Mouse (Mus musculus) heart, postnatal 0 days (tissue): ENCODE data around the gene Prkar2a.

Experiments used
- CTCF ChIP-seq: IDR thresholded peaks from 2 replicates; pipeline ENCODE4 v1.5.1; 2016; ENCODE audit warnings: antibody characterized with exemption, control low read depth, low read depth
- EP300 ChIP-seq: IDR thresholded peaks from 2 replicates; pipeline ENCODE4 v1.6.1; 2016; ENCODE audit warnings: antibody characterized with exemption, low read depth

GRCm38 (mm10) chr9:108785416-108785815, 96.3 kb downstream of the Prkar2a start:
- TF ChIP-seq CTCF = no peak
- TF ChIP-seq EP300 = no peak
